Mouse (Mus musculus) retina, embryonic 14.5 days (tissue): Measurements from ENCODE around the gene Ttll13.

ENCODE experiments used
- DNase-seq: peaks from one replicate; pipeline ENCODE4 v3.0.0-alpha.2; 2015; ENCODE audit warnings: low spot score

Gene Ttll13

GRCm38 (mm10) chr7:80246148-80246721 is at the start of gene Ttll13:
Gene Ttll13, plus strand, starts transcription at chr7:80246376.
- DNase-seq = peak; percentile 99

GRCm38 (mm10) chr7:80197371-80197770 is 48.8 kb upstream of the Ttll13 start:
- peak; percentile 30 for DNase-seq

GRCm38 (mm10) chr7:80197941-80198778 is 48.0 kb upstream of the Ttll13 start:
- DNase-seq = peak; percentile 85

GRCm38 (mm10) chr7:80198863-80199262 is 47.3 kb upstream of the Ttll13 start:
- no peak for DNase-seq

- no peak for DNase-seq
These were observed 46.9 kb upstream of the Ttll13 start for GRCm38 (mm10) chr7:80199286-80199685.

- no peak for DNase-seq
These were observed 46.2 kb upstream of the Ttll13 start for GRCm38 (mm10) chr7:80199851-80200587.

- DNase-seq = no peak
These were observed 45.6 kb upstream of the Ttll13 start for GRCm38 (mm10) chr7:80200588-80200945.

- DNase-seq = no peak
These were observed 45.1 kb upstream of the Ttll13 start for GRCm38 (mm10) chr7:80200963-80201539.

GRCm38 (mm10) chr7:80201888-80202540 is 44.2 kb upstream of the Ttll13 start:
- DNase-seq = no peak

GRCm38 (mm10) chr7:80202961-80203360 is 43.2 kb upstream of the Ttll13 start:
- no peak for DNase-seq

- peak; percentile 51 for DNase-seq
These were observed 42.5 kb upstream of the Ttll13 start for GRCm38 (mm10) chr7:80203638-80204096.

- DNase-seq = no peak
These were observed 41.8 kb upstream of the Ttll13 start for GRCm38 (mm10) chr7:80204362-80204761.

GRCm38 (mm10) chr7:80204961-80205360 is 41.2 kb upstream of the Ttll13 start:
- no peak for DNase-seq

- no peak for DNase-seq
These were observed 40.2 kb upstream of the Ttll13 start for GRCm38 (mm10) chr7:80205705-80206589.

GRCm38 (mm10) chr7:80207314-80207731 is 38.9 kb upstream of the Ttll13 start:
- DNase-seq = no peak

- DNase-seq = no peak
These were observed 38.0 kb upstream of the Ttll13 start for GRCm38 (mm10) chr7:80208026-80208642.

- DNase-seq = no peak
These were observed 37.3 kb upstream of the Ttll13 start for GRCm38 (mm10) chr7:80208738-80209430.

- DNase-seq = no peak
These were observed 36.5 kb upstream of the Ttll13 start for GRCm38 (mm10) chr7:80209669-80210068.

GRCm38 (mm10) chr7:80210982-80211381 is 35.2 kb upstream of the Ttll13 start:
- no peak for DNase-seq

- DNase-seq = no peak
These were observed 32.6 kb upstream of the Ttll13 start for GRCm38 (mm10) chr7:80213604-80214003.
